Mouse (Mus musculus) heart, embryonic 12.5 days (tissue): ENCODE measurements around the gene Nhej1. TPM values are rescaled to one million over a fixed set of nuclear protein-coding genes. Genes with fewer than 3 reads are reported as not detected.

ENCODE experiments used
- ATAC-seq: fragments of 200-750 bp; cut with Nextera tagmentation; 2 replicates; pipeline ENCODE4 v1.8.0; 2017; ENCODE audit warnings: moderate TSS enrichment, moderate library complexity; ENCODE audit not compliant: insufficient number of reproducible peaks, low FRiP score
- H3K27ac ChIP-seq: fragments of 300-500 bp; sonication (generic); 2 replicates; pipeline ENCODE4 v1.5.1; 2016; ENCODE audit warnings: mild to moderate bottlenecking, moderate library complexity; ENCODE audit not compliant: poor library complexity, severe bottlenecking
- H3K27me3 ChIP-seq: fragments of 300-500 bp; sonication (generic); replicated peaks from 2 replicates; pipeline ENCODE4 v1.6.1; 2016; ENCODE audit warnings: mild to moderate bottlenecking, moderate library complexity
- H3K36me3 ChIP-seq: fragments of 300-500 bp; sonication (generic); 2 replicates; pipeline ENCODE4 v1.6.1; 2016; ENCODE audit warnings: mild to moderate bottlenecking, moderate library complexity
- H3K4me1 ChIP-seq: fragments of 300-500 bp; sonication (generic); replicated peaks from 2 replicates; pipeline ENCODE4 v1.6.1; 2016; ENCODE audit warnings: mild to moderate bottlenecking
- H3K4me2 ChIP-seq: fragments of 300-500 bp; sonication (generic); 2 replicates; pipeline ENCODE4 v1.6.1; 2016; ENCODE audit warnings: mild to moderate bottlenecking, moderate library complexity
- H3K4me3 ChIP-seq: fragments of 300-500 bp; sonication (generic); 2 replicates; pipeline ENCODE4 v1.5.1; 2016; ENCODE audit warnings: mild to moderate bottlenecking
- H3K9ac ChIP-seq: fragments of 300-500 bp; sonication (generic); 2 replicates; pipeline ENCODE4 v1.6.1; 2016; ENCODE audit warnings: mild to moderate bottlenecking, moderate library complexity
- H3K9me3 ChIP-seq: fragments of 300-500 bp; sonication (generic); replicated peaks from 2 replicates; pipeline ENCODE4 v1.6.1; 2016; ENCODE audit warnings: mild to moderate bottlenecking, moderate library complexity
- WGBS: fragments of 180-500 bp; shearing (Covaris S2); methylation state at CpG from one replicate; pipeline ENCODE4 v1.1.7; 2016; 5-methylcytosine and 5-hydroxymethylcytosine counted together
- polyA plus RNA-seq: library from polyadenylated mRNA; unstranded; fragments of >200 nt; fragmentation: Nextera tagmentation; extraction: Ambion mirVana; gene quantifications from 2 replicates; pipeline ENCODE4 v1.2.1, GENCODE M21; 2016

Gene Nhej1
- polyA plus RNA-seq, 1 experiment from 2014 or later: 6.0 TPM

DNA sequence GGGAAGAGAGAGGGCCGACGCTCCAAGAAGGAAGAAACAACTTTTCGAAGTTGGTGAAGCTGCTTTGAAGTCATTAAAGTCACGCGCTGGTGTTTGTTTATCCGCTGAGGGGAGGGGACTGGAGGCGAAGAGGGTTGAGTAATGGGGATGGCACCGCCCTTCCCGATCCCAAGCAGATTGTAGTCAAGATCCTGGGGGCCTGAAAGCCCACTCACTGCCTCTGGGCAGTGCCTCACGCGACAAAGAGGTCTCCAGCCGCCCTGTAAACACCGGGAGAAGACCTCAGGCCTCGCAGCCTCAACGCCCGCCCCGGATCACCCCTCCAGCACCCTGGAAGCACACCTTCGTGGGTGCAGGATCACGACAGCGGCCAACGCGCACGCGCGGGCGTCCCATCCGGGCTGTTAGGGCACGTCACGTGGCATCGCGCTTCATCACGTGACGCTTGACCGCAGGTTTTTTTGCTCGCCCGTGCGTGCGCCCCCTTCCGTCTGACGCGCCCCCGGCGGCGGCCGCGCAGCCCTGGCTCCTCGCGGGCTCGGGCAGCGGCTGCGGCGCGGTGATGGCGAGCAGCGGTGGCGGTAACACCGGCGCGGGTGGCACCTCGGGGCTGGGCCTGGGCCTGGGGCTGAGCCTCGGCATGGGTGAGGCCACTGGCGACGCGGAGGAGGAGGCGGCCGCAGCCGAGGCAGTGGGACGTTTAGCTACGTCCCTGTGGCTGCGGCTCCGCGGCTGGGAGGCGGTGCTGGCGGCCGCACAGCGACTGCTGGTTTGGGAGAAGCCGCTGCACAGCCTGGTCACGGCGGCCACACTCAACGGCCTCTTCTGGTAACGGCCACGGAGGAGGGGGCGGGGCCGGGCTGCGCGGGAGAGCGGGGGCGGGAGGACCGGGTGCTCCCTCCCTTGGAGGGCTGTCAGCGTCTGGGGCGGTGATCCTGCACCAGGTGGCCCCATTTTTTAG lies 17.6 kb upstream of the Nhej1 start, which contains the start of the genes Cnppd1 and Retreg2:
Gene Cnppd1 (minus strand): TSS at position 411 of the 961 bp plus-strand sequence.
Gene Retreg2 (plus strand): TSS at position 478 of the 961 bp plus-strand sequence.
- WGBS: under 1% methylated on average over 88 of the region's 91 CpGs
- H3K9me3 ChIP-seq: no peaks in the 10 kb centered on the region
- no peaks in the 10 kb centered on the region for H3K27me3 ChIP-seq
- peak; percentile 91 for ATAC-seq
- peaks cover 19% of the 10 kb centered on the region for H3K4me1 ChIP-seq
- H3K36me3 ChIP-seq: peaks cover 55% of the 10 kb centered on the region
- peak within 1 kb of the TSS; percentile 74 for H3K4me2 ChIP-seq
- H3K4me3 ChIP-seq: peak within 1 kb of the TSS; percentile 85
- H3K9ac ChIP-seq: peak within 1 kb of the TSS; percentile 96
- peak within 1 kb of the TSS; percentile 96 for H3K27ac ChIP-seq

DNA sequence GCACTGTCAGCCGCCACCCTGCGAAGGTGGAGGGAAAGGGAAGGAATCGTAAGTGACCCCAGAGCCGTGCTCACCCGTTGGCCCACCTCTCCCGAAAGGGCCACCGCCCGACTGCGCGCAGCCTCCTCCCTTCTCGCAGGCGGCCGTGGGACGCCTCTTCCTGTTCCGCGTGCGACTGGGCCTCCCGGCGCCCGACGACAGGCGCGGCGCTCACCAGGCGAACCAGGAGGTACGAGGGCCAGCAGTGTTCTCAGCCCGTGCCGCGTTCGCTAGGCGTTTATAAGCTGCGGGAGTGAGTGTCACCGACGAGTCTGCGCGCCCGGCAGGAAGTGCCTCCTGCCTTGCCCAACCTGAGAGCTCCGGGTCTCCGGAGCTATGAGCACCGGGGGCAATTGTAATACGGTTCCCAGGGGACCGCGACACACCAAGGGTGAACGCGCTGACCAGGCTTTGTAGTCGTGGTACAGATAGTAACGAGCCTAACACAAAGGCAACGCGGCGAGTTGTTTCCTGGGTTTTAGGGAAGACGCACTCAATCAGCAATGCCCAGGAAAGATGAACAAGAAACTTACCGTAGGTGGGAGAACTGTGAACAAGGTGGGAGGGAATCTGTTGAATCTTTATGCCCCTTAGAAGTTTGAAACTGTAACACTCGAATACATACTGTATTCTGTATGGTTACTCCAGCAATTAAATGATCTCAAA lies 16.6 kb upstream of the Nhej1 start:
- Histone ChIP-seq H3K4me1 (peaks cover 19% of the 10 kb centered on the region), H3K4me3 (peak overlapping the region; percentile 85), H3K9ac (peak overlapping the region; percentile 96), H3K9me3 (no peaks in the 10 kb centered on the region), H3K27me3 (no peaks in the 10 kb centered on the region), H3K27ac (peak overlapping the region; percentile 96), H3K4me2 (peak overlapping the region; percentile 74), H3K36me3 (peaks cover 55% of the 10 kb centered on the region)
- ATAC-seq: peak; percentile 58
- under 1% methylated on average over 53 of the region's 53 CpGs for WGBS

- WGBS: 63% methylated on average over 4 of the region's 4 CpGs
- peaks cover 55% of the 10 kb centered on the region for H3K36me3 ChIP-seq
- H3K4me2 ChIP-seq: peak overlapping the region; percentile 74
- ATAC-seq: no peak
- peaks cover 19% of the 10 kb centered on the region for H3K4me1 ChIP-seq
- H3K9ac ChIP-seq: peak overlapping the region; percentile 96
- no peaks in the 10 kb centered on the region for H3K27me3 ChIP-seq
- H3K4me3 ChIP-seq: peak overlapping the region; percentile 85
- no peaks in the 10 kb centered on the region for H3K9me3 ChIP-seq
- H3K27ac ChIP-seq: peak overlapping the region; percentile 96
These were observed 15.7 kb upstream of the Nhej1 start for GRCm38 (mm10) chr1:75140601-75141190.

DNA sequence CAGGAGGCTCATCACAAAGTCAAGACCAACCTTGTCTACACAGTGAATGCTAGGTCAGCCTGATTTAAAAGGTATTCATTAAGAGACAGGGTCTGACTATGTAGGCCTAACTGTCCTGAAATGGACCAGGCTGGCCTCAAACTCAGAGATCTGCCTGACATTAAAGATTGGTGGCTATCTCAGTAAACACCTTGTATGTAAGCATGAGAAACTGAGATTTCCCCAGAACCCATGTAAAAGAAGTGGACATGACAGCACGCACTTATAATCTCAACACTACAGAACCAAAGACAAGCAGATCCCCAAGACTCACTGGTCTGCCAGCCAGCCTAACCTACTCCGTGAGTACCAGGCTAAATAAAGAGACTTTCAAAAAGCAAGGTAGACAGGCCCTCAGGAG lies 13.4 kb upstream of the Nhej1 start:
- H3K9ac ChIP-seq: no peak overlapping the region
- H3K9me3 ChIP-seq: no peaks in the 10 kb centered on the region
- no peak overlapping the region for H3K27ac ChIP-seq
- peaks cover 15% of the 10 kb centered on the region for H3K4me1 ChIP-seq
- no peak overlapping the region for H3K4me2 ChIP-seq
- peaks cover 46% of the 10 kb centered on the region for H3K36me3 ChIP-seq
- ATAC-seq: no peak
- WGBS: 80% methylated on average over 2 of the region's 2 CpGs
- no peak overlapping the region for H3K4me3 ChIP-seq
- no peaks in the 10 kb centered on the region for H3K27me3 ChIP-seq

DNA sequence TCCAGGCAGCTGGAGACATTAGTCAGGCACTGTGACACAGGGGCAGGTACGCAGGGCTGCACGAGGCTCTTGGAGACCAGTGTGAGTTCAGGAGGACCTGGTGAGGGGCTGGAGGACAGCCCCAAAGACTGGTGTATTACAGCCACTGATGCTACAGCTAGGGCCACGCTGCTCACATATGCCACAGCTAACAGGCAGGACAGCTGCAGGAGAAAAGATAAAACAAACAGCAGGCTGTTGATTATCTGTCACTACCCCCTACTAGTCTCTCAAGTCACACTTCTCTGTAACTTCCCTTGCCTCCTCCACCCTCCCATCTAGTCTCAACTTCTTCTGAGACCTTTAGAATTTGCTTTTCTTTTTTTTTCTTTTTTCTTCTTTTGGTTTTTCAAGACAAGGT lies 11.7 kb upstream of the Nhej1 start:
- Histone ChIP-seq H3K36me3 (peaks cover 46% of the 10 kb centered on the region), H3K9me3 (no peaks in the 10 kb centered on the region), H3K4me1 (peaks cover 11% of the 10 kb centered on the region), H3K27ac (0 out of 2 replicates have a peak overlapping the region, but pooled peaks have one; percentile 26), H3K9ac (no peak overlapping the region), H3K4me2 (no peak overlapping the region), H3K4me3 (no peak overlapping the region), H3K27me3 (0 out of 2 replicates have a peak, but pooled peaks cover 3% of the 10 kb centered on the region)
- ATAC-seq: peak; percentile 70
- 33% methylated on average over 3 of the region's 3 CpGs for WGBS

GRCm38 (mm10) chr1:75136293-75136692 lies 11.3 kb upstream of the Nhej1 start:
- ATAC-seq: no peak; the same call in 1 of the 2 replicates
- H3K27me3 ChIP-seq: 0 out of 2 replicates have a peak, but pooled peaks cover 3% of the 10 kb centered on the region
- H3K4me3 ChIP-seq: no peak overlapping the region
- peaks cover 11% of the 10 kb centered on the region for H3K4me1 ChIP-seq
- H3K9ac ChIP-seq: no peak overlapping the region
- 0 out of 2 replicates have a peak overlapping the region, but pooled peaks have one; percentile 26 for H3K27ac ChIP-seq
- 66% methylated on average over 6 of the region's 6 CpGs for WGBS
- peaks cover 46% of the 10 kb centered on the region for H3K36me3 ChIP-seq
- no peaks in the 10 kb centered on the region for H3K9me3 ChIP-seq
- no peak overlapping the region for H3K4me2 ChIP-seq

- H3K4me3 ChIP-seq: no peak within 1 kb of the TSS
- H3K9ac ChIP-seq: no peak within 1 kb of the TSS
- H3K27me3 ChIP-seq: 0 out of 2 replicates have a peak, but pooled peaks cover 7% of the 10 kb centered on the region
- H3K4me1 ChIP-seq: no peaks in the 10 kb centered on the region
- peaks cover 33% of the 10 kb centered on the region for H3K36me3 ChIP-seq
- WGBS: 55% methylated on average over 12 of the region's 12 CpGs
- no peaks in the 10 kb centered on the region for H3K9me3 ChIP-seq
- no peak within 1 kb of the TSS for H3K27ac ChIP-seq
- ATAC-seq: no peak
- H3K4me2 ChIP-seq: no peak within 1 kb of the TSS
These were observed 8.6 kb upstream of the Nhej1 start, which contains the start of gene Slc23a3 for GRCm38 (mm10) chr1:75133421-75134207. Slc23a3 (minus strand) TSS chr1:75133890.

GRCm38 (mm10) chr1:75128641-75129040 lies 3.6 kb upstream of the Nhej1 start:
- Histone ChIP-seq H3K4me2 (no peak overlapping the region), H3K9me3 (no peaks in the 10 kb centered on the region), H3K9ac (no peak overlapping the region), H3K27ac (no peak overlapping the region), H3K36me3 (no peaks in the 10 kb centered on the region), H3K4me1 (peaks cover 9% of the 10 kb centered on the region), H3K4me3 (no peak overlapping the region), H3K27me3 (0 out of 2 replicates have a peak, but pooled peaks cover 7% of the 10 kb centered on the region)
- WGBS: 72% methylated on average over 3 of the region's 3 CpGs
- ATAC-seq: no peak

- Histone ChIP-seq H3K4me2 (peak overlapping the region; percentile 59), H3K9me3 (no peaks in the 10 kb centered on the region), H3K27me3 (0 out of 2 replicates have a peak, but pooled peaks cover 3% of the 10 kb centered on the region), H3K4me1 (peaks cover 9% of the 10 kb centered on the region), H3K9ac (no peak overlapping the region), H3K27ac (peak overlapping the region; percentile 96), H3K36me3 (no peaks in the 10 kb centered on the region), H3K4me3 (peak overlapping the region; percentile 63)
- no peak for ATAC-seq
- WGBS: 34% methylated on average over 5 of the region's 5 CpGs
These were observed 418 bp upstream of the Nhej1 start for GRCm38 (mm10) chr1:75125418-75125817.

- no peak overlapping the region for H3K27ac ChIP-seq
- no peak for ATAC-seq
- WGBS: 80% methylated on average over 3 of the region's 3 CpGs
- H3K4me3 ChIP-seq: no peak overlapping the region
- H3K9me3 ChIP-seq: no peaks in the 10 kb centered on the region
- H3K4me2 ChIP-seq: no peak overlapping the region
- no peaks in the 10 kb centered on the region for H3K27me3 ChIP-seq
- H3K9ac ChIP-seq: no peak overlapping the region
- H3K36me3 ChIP-seq: no peaks in the 10 kb centered on the region
- peaks cover 9% of the 10 kb centered on the region for H3K4me1 ChIP-seq
These were observed 2.8 kb downstream of the Nhej1 start for GRCm38 (mm10) chr1:75122211-75122610.
